Mouse (Mus musculus) heart, adult 2 months (tissue): ENCODE results near the gene Rnf187. TPM values are rescaled to one million over a fixed set of nuclear protein-coding genes. Genes with fewer than 3 reads are reported as not detected.
A peak's percentile ranks its signal among the peaks of the same experiment; 100 is the strongest.

Experiments
- DNase-seq, 2 experiments: peaks; one replicate each; pipeline ENCODE4 v3.0.0; 2021
- H3K27ac ChIP-seq: fragments of 200-600 bp; 2 replicates; pipeline ENCODE4 v1.8.1; 2022
- H3K27me3 ChIP-seq: fragments of 200-500 bp; 2 replicates; pipeline ENCODE4 v1.6.1; 2012; ENCODE audit warnings: mild to moderate bottlenecking, low read length, inconsistent platforms, mixed read lengths; ENCODE audit not compliant: control insufficient read depth, insufficient read depth
- H3K36me3 ChIP-seq: fragments of 200-500 bp; 2 replicates; pipeline ENCODE4 v1.6.1; 2012; ENCODE audit warnings: low read length, inconsistent platforms; ENCODE audit not compliant: control insufficient read depth, insufficient read depth
- H3K4me1 ChIP-seq: fragments of 200-500 bp; 2 replicates; pipeline ENCODE4 v1.6.1; 2011; ENCODE audit warnings: low read length; ENCODE audit not compliant: control insufficient read depth, insufficient read depth
- H3K4me3 ChIP-seq: fragments of 200-600 bp; 2 replicates; pipeline ENCODE4 v1.8.1; 2022
- H3K79me2 ChIP-seq: fragments of 200-500 bp; replicated peaks from 2 replicates; pipeline ENCODE4 v1.6.1; 2012; ENCODE audit warnings: mild to moderate bottlenecking, inconsistent platforms, low read length, moderate library complexity, mixed read lengths; ENCODE audit not compliant: control insufficient read depth, insufficient read depth
- H3K9ac ChIP-seq: fragments of 200-500 bp; 2 replicates; pipeline ENCODE4 v1.6.1; 2012; ENCODE audit warnings: low read depth, mild to moderate bottlenecking, control low read depth, inconsistent platforms, low read length, mixed read lengths
- CTCF ChIP-seq: fragments of 200-600 bp; IDR thresholded peaks from 2 replicates; pipeline ENCODE4 v1.8.1; 2022; ENCODE audit warnings: antibody characterized with exemption, mild to moderate bottlenecking, moderate library complexity
- EP300 ChIP-seq: fragments of 200-500 bp; IDR thresholded peaks from 2 replicates; pipeline ENCODE4 v1.6.1; 2011; ENCODE audit warnings: low read depth, low read length, control low read depth; ENCODE audit not compliant: insufficient read depth
- POLR2A ChIP-seq: fragments of 200-500 bp; IDR thresholded peaks from 2 replicates; pipeline ENCODE4 v1.6.1; 2011; ENCODE audit warnings: mild to moderate bottlenecking, low read depth, low read length, control low read depth; ENCODE audit not compliant: insufficient read depth
- WGBS: fragments of 180-500 bp; shearing (Covaris S2); methylation state at CpG from one replicate; pipeline ENCODE4 v1.1.7; 2018; 5-methylcytosine and 5-hydroxymethylcytosine counted together
- intact Hi-C: fragments of 180-260 bp; cut with DNase I; formaldehyde crosslinking; loops from one replicate; pipeline ENCODE4 v1.15.1; 2025
- polyA plus RNA-seq: library from polyadenylated mRNA; depleted of rRNA; stranded (reverse); fragments of >200 nt; gene quantifications from 2 replicates; pipeline ENCODE4 v1.2.3, GENCODE M21; 2012
- total RNA-seq, 2 experiments: library from RNA; stranded (reverse); gene quantifications; 2 replicates each; pipeline ENCODE4 v1.2.3; 2021

The Rnf187 gene
- total and polyA plus RNA-seq, 3 experiments: 164 to 182 (median 177) TPM

DNA sequence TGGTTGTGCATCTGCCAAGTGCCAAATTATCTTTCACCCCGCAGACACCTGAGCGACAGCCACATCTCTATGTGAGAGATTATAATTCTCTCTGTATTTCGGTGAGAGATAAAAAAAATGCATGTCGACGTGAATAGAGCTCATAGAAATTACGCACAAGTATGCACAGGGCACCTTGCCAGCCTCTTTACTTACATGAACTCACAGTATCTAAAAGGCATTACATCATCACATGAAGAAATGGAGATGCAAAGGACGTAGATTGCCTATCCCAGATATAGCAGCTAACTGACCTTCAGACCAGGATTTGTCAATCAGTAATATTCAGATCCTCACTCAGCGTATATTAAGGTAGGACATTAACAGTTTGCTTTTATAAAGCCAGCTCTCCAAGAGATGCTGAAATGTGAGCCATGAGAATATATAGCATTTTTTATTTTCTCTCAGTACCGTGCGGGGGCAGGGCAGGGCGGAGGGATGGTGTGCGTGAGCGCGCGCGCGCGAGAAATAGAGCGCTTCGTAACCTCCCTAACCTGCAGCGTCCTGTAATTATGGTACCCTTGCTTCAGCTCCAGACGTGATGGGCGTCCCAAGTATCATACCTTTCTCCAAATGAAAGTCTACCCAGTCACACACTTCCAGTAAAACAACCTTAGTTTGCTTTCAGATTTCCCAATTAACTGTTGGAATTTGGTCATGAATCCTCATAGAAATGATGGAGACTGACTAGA lies 9.2 kb upstream of the Rnf187 start:
- no peak for DNase-seq
- TF ChIP-seq EP300 (no peak), CTCF (no peak), POLR2A (no peak)

DNA sequence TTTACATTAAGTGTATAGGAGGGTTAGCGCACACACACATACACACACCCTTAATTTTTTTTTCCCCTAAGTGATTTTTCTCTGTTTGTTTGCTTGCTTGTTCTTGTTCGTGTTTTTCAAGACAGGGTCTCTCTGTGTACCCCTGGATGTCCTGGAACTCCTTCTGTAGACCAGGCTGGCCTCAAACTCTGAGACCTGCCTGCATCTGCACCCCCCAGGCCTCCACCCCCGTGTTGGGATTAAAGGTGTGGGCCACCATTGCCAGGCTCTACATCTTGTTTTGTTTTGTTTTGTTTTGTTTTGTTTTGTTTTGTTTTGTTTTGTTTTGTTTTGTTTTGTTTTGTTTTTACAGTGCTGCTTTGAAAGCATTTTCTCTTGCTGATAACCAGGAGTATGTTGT lies 8.6 kb upstream of the Rnf187 start:
- intact Hi-C loops: no loop called here
- DNase-seq: no peak
- Histone ChIP-seq H3K4me3 (no peak overlapping the region), H3K27me3 (0 out of 2 replicates have a peak, but pooled peaks cover 1% of the 10 kb centered on the region), H3K9ac (no peak overlapping the region), H3K79me2 (no peaks in the 10 kb centered on the region), H3K36me3 (no peaks in the 10 kb centered on the region), H3K27ac (no peak overlapping the region), H3K4me1 (no peaks in the 10 kb centered on the region)
- TF ChIP-seq CTCF: no peak
- TF ChIP-seq EP300: no peak
- TF ChIP-seq POLR2A: no peak
- WGBS: 72% methylated on average over 3 of the region's 3 CpGs

More for the DNA sequence above, 9.2 kb upstream of the Rnf187 start:
- intact Hi-C loops: no loop called here
- no peak overlapping the region for H3K9ac ChIP-seq
- H3K27me3 ChIP-seq: 0 out of 2 replicates have a peak, but pooled peaks cover 1% of the 10 kb centered on the region
- no peaks in the 10 kb centered on the region for H3K36me3 ChIP-seq
- peak overlapping the region; percentile 44 for H3K4me3 ChIP-seq
- H3K27ac ChIP-seq: peak overlapping the region; percentile 12; the same call in 1 of the 2 replicates
- H3K79me2 ChIP-seq: no peaks in the 10 kb centered on the region
- WGBS: 12% methylated on average over 23 of the region's 23 CpGs
- no peaks in the 10 kb centered on the region for H3K4me1 ChIP-seq

DNA sequence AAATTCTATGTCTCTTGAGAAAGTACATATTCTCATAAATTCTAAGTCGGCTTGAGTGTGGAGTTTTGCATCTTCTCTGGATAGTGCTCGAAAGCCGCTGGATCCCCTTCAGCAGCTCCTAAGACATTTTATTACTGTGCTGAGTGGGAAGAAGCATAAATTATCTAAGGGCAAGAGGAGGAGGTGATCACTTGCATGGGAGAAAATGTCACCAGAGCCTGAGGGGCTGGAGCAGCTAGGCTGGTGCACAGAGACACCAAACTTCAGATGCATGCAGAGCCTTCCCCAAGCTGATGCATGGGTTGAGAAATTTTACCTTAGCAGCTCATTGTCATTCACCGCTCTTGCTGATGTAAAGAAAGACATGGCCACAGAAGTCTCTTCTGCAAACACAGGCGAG lies 5.4 kb upstream of the Rnf187 start:
- intact Hi-C loops: no loop called here
- TF ChIP-seq POLR2A: no peak
- TF ChIP-seq CTCF: no peak
- no peak for TF ChIP-seq EP300
- Histone ChIP-seq H3K4me1 (no peaks in the 10 kb centered on the region), H3K9ac (no peak overlapping the region), H3K36me3 (no peaks in the 10 kb centered on the region), H3K79me2 (no peaks in the 10 kb centered on the region), H3K27me3 (0 out of 2 replicates have a peak, but pooled peaks cover 1% of the 10 kb centered on the region), H3K4me3 (no peak overlapping the region), H3K27ac (no peak overlapping the region)
- 84% methylated on average over 5 of the region's 5 CpGs for WGBS
- no peak for DNase-seq

DNA sequence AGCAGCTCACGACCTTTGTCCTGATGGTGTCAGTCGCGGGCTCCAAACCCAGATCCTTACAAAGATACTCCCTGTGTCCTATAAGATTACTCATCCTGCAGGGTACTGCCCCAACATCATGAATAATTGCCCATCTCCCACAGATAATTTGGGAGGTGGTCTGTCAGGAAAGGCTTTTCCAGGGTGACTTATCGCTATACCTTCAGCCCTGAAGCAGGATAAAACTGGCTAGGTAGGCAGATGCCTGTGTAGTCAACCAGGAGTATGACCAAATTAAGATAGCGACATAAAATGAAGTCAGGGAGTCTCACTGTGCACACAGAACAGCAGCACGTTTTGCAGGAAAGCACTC lies 348 bp upstream of the Rnf187 start:
- peaks cover 6% of the 10 kb centered on the region for H3K36me3 ChIP-seq
- peak overlapping the region; percentile 90 for H3K27ac ChIP-seq
- WGBS: 17% methylated on average over 6 of the region's 6 CpGs
- no peaks in the 10 kb centered on the region for H3K27me3 ChIP-seq
- H3K9ac ChIP-seq: peak overlapping the region; percentile 4; the same call in 1 of the 2 replicates
- no peak for TF ChIP-seq CTCF
- no peak for TF ChIP-seq EP300
- no peak for TF ChIP-seq POLR2A
- DNase-seq: no peak
- H3K79me2 ChIP-seq: no peaks in the 10 kb centered on the region
- intact Hi-C loops: loop anchor here (2.0 kb wide), 1 partner anchor 14 kb away; no protein-coding TSS in a partner anchor
- peak overlapping the region; percentile 69 for H3K4me3 ChIP-seq
- peaks cover 7% of the 10 kb centered on the region for H3K4me1 ChIP-seq

DNA sequence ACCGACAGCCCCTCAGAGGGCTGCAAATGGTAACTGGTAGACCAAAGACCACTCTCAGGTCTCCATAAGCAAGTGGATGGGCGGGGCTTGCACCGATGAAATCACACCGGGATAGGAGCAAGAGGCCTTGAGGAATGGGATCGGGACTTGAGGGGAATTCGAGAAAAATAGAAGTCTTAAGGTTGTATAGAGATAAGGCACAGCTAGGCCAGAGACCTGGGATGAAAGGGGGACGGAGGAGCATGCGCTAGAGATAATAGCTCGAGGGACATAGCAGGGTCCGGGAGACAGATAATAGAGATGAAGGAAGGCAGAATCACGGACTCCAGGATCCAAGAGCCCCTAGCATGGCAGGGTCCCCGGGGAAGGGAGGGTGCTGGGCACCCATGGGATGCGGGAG lies 807 bp downstream of the Rnf187 start:
- H3K79me2 ChIP-seq: no peaks in the 10 kb centered on the region
- no peaks in the 10 kb centered on the region for H3K27me3 ChIP-seq
- TF ChIP-seq EP300 (no peak), CTCF (no peak), POLR2A (no peak)
- H3K9ac ChIP-seq: peak overlapping the region; percentile 92
- intact Hi-C loops: loop anchor here (2.0 kb wide), 1 partner anchor 15 kb away; no protein-coding TSS in a partner anchor
- H3K27ac ChIP-seq: peak overlapping the region; percentile 90
- H3K4me3 ChIP-seq: peak overlapping the region; percentile 69
- H3K36me3 ChIP-seq: peaks cover 6% of the 10 kb centered on the region
- no peak for DNase-seq
- H3K4me1 ChIP-seq: peaks cover 7% of the 10 kb centered on the region
- WGBS: 3% methylated on average over 13 of the region's 13 CpGs

DNA sequence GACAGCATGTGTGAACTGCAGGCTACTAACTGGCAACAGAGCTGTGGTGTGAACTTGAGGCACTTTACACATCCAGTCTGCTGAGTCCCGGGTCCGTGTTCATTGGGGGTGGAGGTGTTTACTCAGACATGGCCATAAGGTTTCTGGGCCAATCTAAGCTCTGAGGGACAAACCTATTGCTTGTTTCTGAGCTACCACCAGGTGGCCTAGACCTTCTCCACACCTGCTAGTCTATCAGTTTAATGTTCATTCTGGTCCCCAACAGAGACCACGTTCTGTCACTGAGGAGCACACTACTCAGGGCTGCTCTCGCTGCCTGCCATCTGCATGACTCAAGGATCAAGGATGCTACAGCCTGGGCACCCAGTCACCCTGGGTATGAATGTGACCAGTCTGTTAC lies 7.1 kb downstream of the Rnf187 start:
- TF ChIP-seq POLR2A (no peak), EP300 (no peak), CTCF (peak; percentile 26; the same call in 1 of the 2 replicates)
- Histone ChIP-seq H3K36me3 (no peaks in the 10 kb centered on the region), H3K79me2 (no peaks in the 10 kb centered on the region), H3K27ac (no peak overlapping the region), H3K4me3 (no peak overlapping the region), H3K4me1 (peaks cover 3% of the 10 kb centered on the region), H3K27me3 (no peaks in the 10 kb centered on the region), H3K9ac (no peak overlapping the region)
- no peak for DNase-seq
- intact Hi-C loops: no loop called here
- WGBS: 63% methylated on average over 4 of the region's 4 CpGs
